Mouse (Mus musculus) midbrain, embryonic 13.5 days (tissue): ENCODE measurements around the gene Map3k15. TPM values are rescaled to one million over a fixed set of nuclear protein-coding genes. Genes with fewer than 3 reads are reported as not detected.

ENCODE experiments used
- polyA plus RNA-seq: library from polyadenylated mRNA; unstranded; fragments of >200 nt; fragmentation: Nextera tagmentation; extraction: Ambion mirVana; gene quantifications from 2 replicates; pipeline ENCODE4 v1.2.1, GENCODE M21; 2015

The Map3k15 gene
- polyA plus RNA-seq, 1 experiment from 2014 or later: 0.23 TPM

Other genes with a start within 250 kb of the Map3k15 start
- gene Pdha1, start 150.0 kb downstream of the Map3k15 start, polyA plus RNA-seq: 103 and 110 TPM in 2 replicates